Mouse (Mus musculus) layer of hippocampus, adult 9-11 months (tissue): ENCODE data around the gene Ddr1.
A peak's percentile ranks its signal among the peaks of the same experiment; 100 is the strongest.

Experiments
- DNase-seq: peaks from one replicate; pipeline ENCODE4 v3.0.0; 2022

Gene Ddr1

GRCm38 (mm10) chr17:35689936-35690645, 14.3 kb downstream of the Ddr1 start:
- no peak for DNase-seq

- no peak for DNase-seq
These were observed 15.9 kb downstream of the Ddr1 start for GRCm38 (mm10) chr17:35688347-35689175.

DNA sequence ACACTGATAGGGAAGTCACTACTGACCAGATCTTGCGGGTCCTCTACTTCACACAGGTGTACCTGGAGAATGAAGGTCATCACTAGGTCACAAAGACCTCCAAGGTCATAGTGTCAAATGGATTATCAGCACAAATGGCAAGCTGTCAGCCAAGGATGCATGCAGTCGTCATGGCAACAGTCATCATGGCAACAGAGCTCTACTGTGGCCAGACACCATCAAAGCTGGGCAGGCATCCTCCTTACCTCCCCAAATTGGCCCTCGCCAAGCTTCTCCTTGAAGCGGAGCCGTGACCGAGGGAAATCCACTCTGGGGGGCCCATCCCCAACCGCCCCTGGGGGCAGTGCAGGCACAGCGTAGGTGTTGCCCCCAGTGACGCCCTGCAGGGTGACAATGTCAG, 19.4 kb downstream of the Ddr1 start:
- DNase-seq: no peak

- DNase-seq: no peak
These were observed 22.4 kb downstream of the Ddr1 start for GRCm38 (mm10) chr17:35681986-35682385.

DNA sequence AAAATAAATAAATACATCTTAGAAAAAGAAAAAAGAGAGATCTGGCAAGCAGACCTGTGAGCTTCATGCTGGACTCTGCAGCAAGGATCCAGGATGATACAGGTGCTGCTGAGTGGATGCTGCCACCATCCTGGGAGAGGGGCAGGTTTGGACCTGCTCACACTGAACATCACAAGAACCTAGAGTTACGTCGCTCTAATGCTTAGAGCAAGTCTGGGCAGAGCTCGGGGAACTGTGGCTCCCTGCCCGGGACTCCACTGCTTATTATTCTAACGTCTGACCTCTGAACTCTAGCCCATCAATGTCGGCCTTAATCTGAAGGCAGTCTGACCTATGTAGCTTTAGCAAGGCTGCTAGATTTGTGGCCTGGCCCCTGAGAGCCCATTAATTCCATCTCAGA, 23.8 kb downstream of the Ddr1 start:
- no peak for DNase-seq

DNA sequence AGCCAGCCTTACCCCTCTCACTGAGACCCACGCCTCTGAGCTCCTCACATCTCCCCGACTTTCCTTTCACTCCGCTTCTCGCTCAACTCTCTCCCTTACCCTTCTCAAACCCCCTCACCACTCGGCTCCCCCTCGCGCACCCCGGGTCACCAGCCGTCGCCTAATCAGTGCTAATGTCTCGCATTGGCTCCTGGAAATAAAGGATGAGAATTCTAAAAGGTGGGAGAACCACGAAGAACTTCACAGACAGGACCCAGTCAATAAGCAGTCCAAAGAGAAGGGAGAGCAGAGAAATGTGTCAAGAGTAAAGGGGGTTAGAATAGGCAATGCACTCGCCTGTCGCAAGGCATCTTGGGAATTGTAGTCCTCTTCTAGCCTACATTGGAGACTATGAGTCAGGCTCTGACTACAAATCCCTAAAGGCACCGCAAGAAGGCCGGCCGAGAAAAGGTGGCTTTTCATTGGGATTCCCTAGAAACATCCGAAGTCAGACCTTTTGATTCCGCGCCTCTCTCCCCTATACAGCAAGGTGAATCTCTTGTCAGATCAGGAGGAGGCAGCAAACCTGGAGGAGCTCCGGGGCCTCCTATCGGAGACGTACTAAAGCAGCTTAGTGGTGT, 30.9 kb downstream of the Ddr1 start, which contains the start of gene Gtf2h4:
Gene Gtf2h4, minus strand, starts transcription at position 324 of the 620 bp plus-strand sequence.
- peak; percentile 97 for DNase-seq

DNA sequence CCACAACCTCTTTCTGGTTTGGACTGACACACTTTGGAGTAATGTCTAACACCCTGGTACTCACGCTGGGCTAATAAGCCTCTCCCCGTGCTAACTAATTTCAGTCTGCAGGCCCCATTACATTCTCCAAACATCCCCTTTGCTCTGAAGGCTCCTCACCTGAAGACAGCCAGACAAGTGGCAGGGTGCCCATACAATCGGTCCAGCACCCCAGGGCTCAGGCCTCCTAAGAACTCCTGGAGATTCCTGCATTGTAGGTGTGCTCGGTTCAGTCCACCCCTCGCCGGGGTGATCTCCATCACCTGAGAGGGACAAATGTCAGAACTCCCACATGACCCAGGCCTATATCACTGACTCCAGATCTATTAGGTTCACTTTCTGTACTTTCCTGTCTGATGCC, 31.9 kb downstream of the Ddr1 start:
- DNase-seq: no peak

DNA sequence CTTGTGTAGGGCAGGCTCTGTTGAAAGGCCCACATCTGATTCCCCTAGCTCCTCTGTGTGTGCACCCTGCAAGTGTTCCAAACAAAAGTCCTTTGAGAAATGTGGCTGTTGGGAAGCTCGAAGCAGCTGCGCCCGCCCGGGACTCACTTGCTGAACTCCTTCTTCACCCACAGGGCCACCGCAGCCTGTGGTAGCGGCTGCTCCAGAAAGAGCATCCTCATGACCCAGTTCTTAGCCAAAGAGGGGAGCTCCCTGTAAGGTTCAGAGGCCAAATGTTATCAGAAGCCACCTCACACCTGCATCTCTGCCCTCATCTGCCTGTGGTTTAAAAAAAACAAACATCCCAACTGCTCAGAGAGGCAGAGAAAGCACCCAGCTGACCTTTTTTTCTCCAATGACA, 32.6 kb downstream of the Ddr1 start:
- DNase-seq: no peak

- no peak for DNase-seq
These were observed 34.7 kb downstream of the Ddr1 start for GRCm38 (mm10) chr17:35669731-35670130.

- DNase-seq: peak; percentile 97
These were observed 36.9 kb downstream of the Ddr1 start, which contains the start of gene Vars2 for GRCm38 (mm10) chr17:35667334-35668065. TSS of gene Vars2 (minus strand) at chr17:35667592.

GRCm38 (mm10) chr17:35666851-35667256, 37.6 kb downstream of the Ddr1 start:
- DNase-seq: no peak

GRCm38 (mm10) chr17:35665957-35666515, 38.4 kb downstream of the Ddr1 start:
- no peak for DNase-seq

DNA sequence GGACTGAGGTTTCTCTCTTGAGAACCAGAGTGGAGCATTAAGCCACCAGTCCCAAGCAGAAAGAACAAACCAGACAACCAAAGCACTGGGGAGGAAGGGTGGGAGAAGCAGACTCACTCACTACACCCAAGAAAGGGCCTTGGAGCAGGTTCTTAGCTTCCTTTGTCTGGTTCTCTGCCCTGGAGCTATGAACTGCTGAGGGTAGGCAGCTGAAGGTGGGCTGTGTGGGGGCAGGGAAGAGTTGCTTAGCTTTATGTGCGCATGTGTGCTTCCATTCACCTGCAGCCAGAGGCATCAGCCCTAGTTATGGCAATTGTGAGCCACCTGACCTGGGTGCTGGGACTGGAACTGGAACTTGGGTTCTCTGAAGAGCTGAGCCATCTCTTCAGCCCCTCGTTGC, 51.3 kb downstream of the Ddr1 start:
- DNase-seq: no peak

DNA sequence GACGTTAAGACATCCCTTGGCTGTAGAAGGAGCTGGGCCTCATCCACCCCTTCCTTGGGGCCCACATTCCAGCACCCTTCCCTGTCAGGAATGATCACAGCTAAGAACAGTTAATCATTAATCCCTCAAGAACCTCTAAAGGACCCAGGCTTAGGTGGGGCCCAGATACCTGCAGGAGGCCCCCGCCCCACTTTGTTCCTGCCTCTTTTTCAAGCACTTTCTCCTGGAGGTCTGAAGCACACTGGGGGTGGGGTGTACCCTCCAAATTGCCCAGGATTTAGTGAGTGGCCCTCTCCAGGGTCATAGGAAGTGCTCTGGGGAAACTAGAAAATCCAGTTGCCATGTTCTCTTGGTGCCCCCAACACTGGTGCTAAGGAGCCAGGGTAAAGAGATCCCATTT, 55.0 kb downstream of the Ddr1 start:
- no peak for DNase-seq

DNA sequence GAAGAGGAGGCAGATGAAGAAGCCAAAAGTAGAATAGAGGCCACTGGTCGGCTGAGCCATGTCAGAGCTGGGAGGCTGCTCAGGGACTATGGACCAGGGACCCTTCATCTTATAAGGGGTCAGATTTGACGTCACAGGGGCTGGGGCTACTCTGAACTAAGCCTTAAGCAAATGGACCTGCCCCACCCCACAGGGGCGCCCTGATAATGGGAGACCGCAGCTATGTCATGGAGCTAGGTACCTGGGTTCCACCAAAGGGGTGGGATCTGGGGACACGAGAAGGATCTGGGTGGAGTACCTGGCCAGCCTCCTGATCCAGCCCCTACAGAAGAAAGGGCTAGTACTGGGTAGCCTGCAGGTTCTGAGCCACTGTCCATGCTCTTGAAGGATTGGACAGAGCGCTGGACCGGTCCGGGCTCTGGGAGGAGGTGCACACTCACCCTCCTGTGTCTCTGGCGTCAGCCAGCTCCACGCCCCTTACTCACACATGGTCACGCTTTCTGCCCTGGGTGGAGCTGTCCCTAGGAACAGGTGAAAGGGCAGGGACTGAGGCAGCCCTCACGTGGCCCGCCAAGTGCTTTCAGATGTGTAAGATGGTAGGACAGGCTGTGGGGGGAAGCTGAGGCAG, 60.7 kb downstream of the Ddr1 start, which contains the start of gene Mucl3:
Gene Mucl3, minus strand, starts transcription at position 87 of the 628 bp plus-strand sequence.
- no peak for DNase-seq

DNA sequence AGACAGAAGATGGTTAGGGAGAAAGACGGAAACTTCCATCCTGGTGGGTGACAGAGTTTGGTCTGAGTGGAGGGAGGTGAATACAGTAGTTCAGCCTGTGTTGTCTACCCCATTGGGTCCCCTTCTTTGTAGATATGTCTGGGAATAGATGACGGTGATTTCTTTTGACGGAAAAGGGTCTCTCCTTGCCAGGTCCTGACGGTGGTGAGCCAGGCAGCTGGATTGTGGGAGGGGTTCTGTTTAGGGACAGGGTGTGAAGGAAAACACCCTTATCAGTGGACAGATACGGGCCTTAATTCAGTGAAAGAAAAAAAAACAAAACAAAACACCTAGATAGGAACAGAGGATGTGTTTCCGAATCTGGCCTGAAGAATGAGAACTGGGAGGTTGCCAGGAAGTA, 65.1 kb downstream of the Ddr1 start:
- DNase-seq: no peak

- peak; percentile 53 for DNase-seq
These were observed 65.8 kb downstream of the Ddr1 start for GRCm38 (mm10) chr17:35638475-35639190.

DNA sequence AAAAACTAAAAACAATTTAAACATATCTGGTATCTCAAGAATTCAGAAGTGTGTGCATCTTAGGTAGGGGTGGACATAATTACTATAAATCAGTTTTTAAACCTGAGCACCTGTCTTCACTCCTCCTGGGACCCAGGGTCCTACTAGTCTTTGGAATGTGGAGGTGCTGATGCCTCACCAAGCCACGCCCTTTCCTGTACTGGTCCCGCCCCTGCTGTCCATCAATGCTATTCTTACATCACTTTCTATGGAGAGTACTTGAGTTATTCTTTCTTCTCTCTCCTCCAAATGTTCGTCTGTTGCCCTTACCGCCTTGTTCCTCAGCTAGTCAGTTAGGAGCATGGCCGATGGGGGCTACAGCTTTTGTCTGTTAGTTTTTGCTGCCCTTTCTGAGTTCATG, 68.1 kb downstream of the Ddr1 start:
- DNase-seq: peak; percentile 26

DNA sequence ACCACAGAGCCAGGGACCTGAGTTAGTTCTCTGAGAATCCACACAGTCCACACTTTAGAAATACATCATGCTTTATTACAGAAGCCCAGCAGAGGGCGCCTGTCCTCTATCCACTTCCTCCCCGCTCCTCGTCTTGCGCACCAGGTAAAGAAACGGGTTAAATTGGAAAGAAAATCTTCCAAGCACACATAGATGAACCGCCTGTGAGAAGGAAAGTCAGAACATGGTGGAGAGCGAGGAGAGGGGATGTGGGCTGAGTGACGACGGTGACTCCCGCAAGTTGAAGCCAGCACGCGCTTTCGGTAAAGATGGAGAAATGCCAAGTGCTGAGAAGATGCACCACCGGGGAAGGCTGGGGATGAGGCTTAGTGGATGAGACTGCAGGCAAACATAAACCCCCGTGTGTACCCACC, 68.7 kb downstream of the Ddr1 start:
- DNase-seq: peak; percentile 74

DNA sequence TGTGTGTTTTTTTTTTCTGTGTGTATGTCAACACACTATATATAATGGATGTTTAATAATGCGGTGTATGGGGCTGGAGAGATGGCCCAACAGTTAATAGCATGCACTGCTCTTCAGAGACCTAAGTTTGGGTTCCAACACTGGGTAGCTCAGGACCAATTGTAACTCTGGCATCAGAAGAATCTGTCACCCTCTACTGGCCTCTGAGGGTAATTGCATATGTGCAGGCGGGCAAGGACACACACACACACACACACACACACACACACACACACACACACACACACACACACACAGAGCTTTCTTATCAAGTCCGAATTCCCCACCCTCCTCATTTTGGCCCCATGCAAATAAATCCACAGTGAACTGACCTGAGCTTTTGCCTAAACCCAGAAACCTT, 69.2 kb downstream of the Ddr1 start:
- no peak for DNase-seq

GRCm38 (mm10) chr17:35633992-35634391, 70.4 kb downstream of the Ddr1 start:
- DNase-seq: peak; percentile 79
